Mouse (Mus musculus): ENCODE results near the gene Hemk1. TPM values are rescaled to one million over a fixed set of nuclear protein-coding genes. Genes with fewer than 3 reads are reported as not detected.

The Hemk1 gene
- polyA plus RNA-seq, 1 experiment = 17.7 TPM

GRCm38 (mm10) chr9:107282951-107283350, 55.2 kb downstream of the Hemk1 start:
- Histone ChIP-seq H3K36me3 (ENCODE audit: control insufficient read depth, insufficient read depth) (no peaks in the 10 kb centered on the region), H3K4me2 (ENCODE audit: low read depth) (no peak overlapping the region), H3K27me3 (ENCODE audit: control insufficient read depth, insufficient read depth, insufficient read length) (no peaks in the 10 kb centered on the region), H3K4me3 (no peak overlapping the region), H3K79me2 (ENCODE audit: control insufficient read depth, insufficient read depth) (no peaks in the 10 kb centered on the region), H3ac (ENCODE audit: control insufficient read depth, insufficient read length) (no peak overlapping the region)
- TF ChIP-seq MYOG (IDR thresholded peaks at IDR 0.05; ENCODE audit: control insufficient read depth in 1 of 3, insufficient read depth in 1 of 3, insufficient read length in 2 of 3, low read depth in 2 of 3) (no peak), POLR2A (IDR thresholded peaks at IDR 0.05; ENCODE audit: insufficient read length, low read depth) (no peak), SRF (IDR thresholded peaks at IDR 0.05; ENCODE audit: control insufficient read depth, insufficient read length, low read depth) (no peak), POLR2AphosphoS2 (IDR thresholded peaks at IDR 0.05; ENCODE audit: insufficient read length, low read depth) (no peak), REST (IDR thresholded peaks at IDR 0.05; ENCODE audit: insufficient read depth, insufficient read length) (no peak), MYOD1 (IDR thresholded peaks at IDR 0.05; ENCODE audit: control insufficient read depth in 1 of 3, insufficient read length in 2 of 3, low read depth in 2 of 3) (no peak), CEBPB (IDR thresholded peaks at IDR 0.05; ENCODE audit: insufficient read depth, poor library complexity, severe bottlenecking) (no peak), E2F4 (IDR thresholded peaks at IDR 0.05; ENCODE audit: insufficient read depth) (no peak), USF1 (IDR thresholded peaks at IDR 0.05; ENCODE audit: low read depth) (no peak), MAX (IDR thresholded peaks at IDR 0.05; ENCODE audit: low read depth) (no peak), TCF3 (IDR thresholded peaks at IDR 0.05; ENCODE audit: insufficient read length, low read depth) (no peak), TCF12 (IDR thresholded peaks at IDR 0.05; ENCODE audit: insufficient read depth, poor library complexity, severe bottlenecking) (no peak)

GRCm38 (mm10) chr9:107281241-107281987, 56.7 kb downstream of the Hemk1 start:
- H3K79me2 ChIP-seq (ENCODE audit: control insufficient read depth, insufficient read depth) = no peaks in the 10 kb centered on the region
- no peak overlapping the region for H3K4me2 ChIP-seq (ENCODE audit: low read depth)
- TF ChIP-seq MYOG (IDR thresholded peaks at IDR 0.05; ENCODE audit: control insufficient read depth in 1 of 3, insufficient read depth in 1 of 3, insufficient read length in 2 of 3, low read depth in 2 of 3) (no peak), MAX (IDR thresholded peaks at IDR 0.05; ENCODE audit: low read depth) (no peak), MYOD1 (IDR thresholded peaks at IDR 0.05; ENCODE audit: control insufficient read depth in 1 of 3, insufficient read length in 2 of 3, low read depth in 2 of 3) (no peak), REST (IDR thresholded peaks at IDR 0.05; ENCODE audit: insufficient read depth, insufficient read length) (no peak), TCF12 (IDR thresholded peaks at IDR 0.05; ENCODE audit: insufficient read depth, poor library complexity, severe bottlenecking) (no peak)
- H3K4me3 ChIP-seq = no peak overlapping the region
- no peaks in the 10 kb centered on the region for H3K36me3 ChIP-seq (ENCODE audit: control insufficient read depth, insufficient read depth)
- no peak overlapping the region for H3ac ChIP-seq (ENCODE audit: control insufficient read depth, insufficient read length)
- H3K27me3 ChIP-seq (ENCODE audit: control insufficient read depth, insufficient read depth, insufficient read length) = no peaks in the 10 kb centered on the region

- no peak for TF ChIP-seq POLR2A (IDR thresholded peaks at IDR 0.05; ENCODE audit: insufficient read length, low read depth)
- no peak for TF ChIP-seq E2F4 (IDR thresholded peaks at IDR 0.05; ENCODE audit: insufficient read depth)
- Histone ChIP-seq H3K27me3 (ENCODE audit: control insufficient read depth, insufficient read depth, insufficient read length) (no peaks in the 10 kb centered on the region), H3K4me3 (no peak overlapping the region), H3K4me2 (ENCODE audit: low read depth) (no peak overlapping the region), H3K36me3 (ENCODE audit: control insufficient read depth, insufficient read depth) (no peaks in the 10 kb centered on the region), H3ac (ENCODE audit: control insufficient read depth, insufficient read length) (no peak overlapping the region), H3K79me2 (ENCODE audit: control insufficient read depth, insufficient read depth) (no peaks in the 10 kb centered on the region)
Observed at GRCm38 (mm10) chr9:107280322-107281027, 57.7 kb downstream of the Hemk1 start.

- Histone ChIP-seq H3K79me2 (ENCODE audit: control insufficient read depth, insufficient read depth) (no peaks in the 10 kb centered on the region), H3K27me3 (ENCODE audit: control insufficient read depth, insufficient read depth, insufficient read length) (no peaks in the 10 kb centered on the region), H3K4me2 (ENCODE audit: low read depth) (peak overlapping the region; percentile 34), H3K36me3 (ENCODE audit: control insufficient read depth, insufficient read depth) (no peaks in the 10 kb centered on the region), H3K4me3 (no peak overlapping the region), H3ac (ENCODE audit: control insufficient read depth, insufficient read length) (no peak overlapping the region)
- no peak for TF ChIP-seq CEBPB (IDR thresholded peaks at IDR 0.05; ENCODE audit: insufficient read depth, poor library complexity, severe bottlenecking)
- TF ChIP-seq POLR2AphosphoS2 (IDR thresholded peaks at IDR 0.05; ENCODE audit: insufficient read length, low read depth) = no peak
- peak; percentile 19 to 90 (median 80) for TF ChIP-seq MYOD1 (IDR thresholded peaks at IDR 0.05; ENCODE audit: control insufficient read depth in 1 of 3, insufficient read length in 2 of 3, low read depth in 2 of 3)
- peak; percentile 44 to 75 (median 69) for TF ChIP-seq MYOG (IDR thresholded peaks at IDR 0.05; ENCODE audit: control insufficient read depth in 1 of 3, insufficient read depth in 1 of 3, insufficient read length in 2 of 3, low read depth in 2 of 3)
Observed at GRCm38 (mm10) chr9:107279378-107280321, 58.5 kb downstream of the Hemk1 start.
